Mouse (Mus musculus): Measurements from ENCODE around the gene Tmem63c.
A peak's percentile ranks its signal among the peaks of the same experiment; 100 is the strongest.

Gene Tmem63c

DNA sequence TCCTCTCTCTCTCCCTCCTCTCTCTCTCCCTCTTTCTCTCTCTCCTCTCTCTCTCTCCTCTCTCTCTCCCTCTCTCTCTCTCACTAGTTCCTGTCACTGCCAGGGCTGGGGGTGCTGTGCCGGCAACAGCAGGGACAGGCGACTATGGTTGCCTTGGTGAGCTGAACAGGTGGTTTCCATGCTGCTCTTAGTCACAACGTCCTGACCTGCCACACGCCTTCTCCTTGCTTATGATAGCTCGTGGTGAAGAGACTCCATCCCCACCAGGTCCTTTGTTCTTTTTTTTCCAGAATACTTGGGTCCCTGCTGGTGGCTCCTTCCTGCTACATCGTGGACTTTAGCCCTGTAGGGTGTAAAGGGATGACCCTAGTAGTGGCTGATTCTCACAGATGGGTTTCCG is 18.9 kb upstream of the Tmem63c start:
- DNase-seq, result no peak

DNA sequence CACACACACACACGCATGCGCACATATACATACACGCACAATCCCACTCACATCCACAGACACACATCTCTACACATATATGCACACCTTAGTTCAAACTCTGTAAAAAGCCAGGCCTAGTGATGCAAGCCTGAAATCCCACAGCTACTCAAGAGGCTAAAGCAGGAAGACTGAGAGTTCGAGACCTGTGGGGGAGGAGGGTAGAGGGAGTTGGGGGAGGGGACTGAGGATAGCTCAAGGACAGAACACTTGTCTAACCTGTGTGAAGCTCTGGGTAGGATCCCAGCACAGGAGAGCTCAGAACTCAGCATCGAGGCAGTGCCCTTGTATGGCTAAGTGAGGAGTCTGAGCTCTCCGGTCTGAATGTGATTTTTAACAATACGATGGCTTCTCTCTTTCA is 18.3 kb upstream of the Tmem63c start:
- DNase-seq, result no peak

DNA sequence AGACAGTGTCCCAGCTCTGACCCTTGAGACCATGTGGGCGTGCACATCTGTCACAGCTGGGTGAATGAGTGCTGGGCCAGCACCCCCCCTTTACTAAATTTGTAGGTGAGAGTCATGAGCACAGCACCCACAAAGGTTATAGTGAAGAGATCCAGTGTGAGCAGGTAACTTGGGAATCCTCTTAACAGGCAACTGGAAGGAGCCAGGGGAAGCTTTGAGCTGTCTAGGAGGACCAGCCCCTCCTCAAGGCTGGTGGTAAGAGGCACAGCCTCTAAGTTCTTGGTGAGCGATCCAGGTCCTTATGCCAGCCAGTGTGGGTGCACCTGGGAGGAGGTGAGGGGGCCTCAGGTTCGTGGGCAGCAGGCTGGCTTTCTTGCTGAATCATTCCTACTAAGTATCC is 17.5 kb upstream of the Tmem63c start:
- no peak for DNase-seq

DNA sequence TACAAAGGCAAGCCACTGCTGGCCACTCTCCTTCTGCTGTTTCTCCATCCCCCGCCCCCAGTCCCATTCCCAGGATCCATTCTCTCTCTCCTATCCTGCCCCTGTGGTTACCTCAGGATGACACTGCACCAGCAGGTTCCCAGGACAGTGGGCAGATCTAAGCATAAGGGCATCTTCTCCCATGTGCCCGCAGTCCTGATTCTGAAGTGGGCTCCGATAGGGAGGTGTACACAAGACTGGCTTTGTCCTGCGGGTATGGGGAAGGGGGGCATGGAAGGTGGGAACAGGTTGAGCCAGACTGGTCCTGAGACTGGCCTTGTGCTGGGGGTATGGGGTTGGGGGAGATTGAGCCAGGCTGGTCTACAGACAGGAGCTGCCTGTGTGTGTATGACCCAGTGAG is 16.5 kb upstream of the Tmem63c start:
- no peak for DNase-seq

DNA sequence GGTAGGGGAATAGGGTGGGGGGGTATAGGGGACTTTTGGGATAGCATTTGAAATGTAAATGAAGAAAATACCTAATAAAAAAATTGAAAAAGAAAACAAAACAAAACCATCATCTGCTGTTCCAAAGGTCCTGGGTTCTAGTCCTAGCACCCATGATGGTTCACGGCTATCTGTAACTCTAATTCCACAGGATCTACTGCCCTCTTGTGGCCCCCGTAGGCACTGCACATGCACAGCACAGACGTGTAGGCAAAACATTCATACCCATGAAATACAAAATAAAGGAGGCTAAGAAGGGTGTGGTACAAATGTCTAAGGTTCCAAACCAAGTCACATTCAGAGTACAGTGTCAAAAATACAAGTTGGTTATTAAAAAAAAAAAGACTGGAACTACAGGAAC is 4.1 kb upstream of the Tmem63c start:
- DNase-seq, result peak; percentile 66

DNA sequence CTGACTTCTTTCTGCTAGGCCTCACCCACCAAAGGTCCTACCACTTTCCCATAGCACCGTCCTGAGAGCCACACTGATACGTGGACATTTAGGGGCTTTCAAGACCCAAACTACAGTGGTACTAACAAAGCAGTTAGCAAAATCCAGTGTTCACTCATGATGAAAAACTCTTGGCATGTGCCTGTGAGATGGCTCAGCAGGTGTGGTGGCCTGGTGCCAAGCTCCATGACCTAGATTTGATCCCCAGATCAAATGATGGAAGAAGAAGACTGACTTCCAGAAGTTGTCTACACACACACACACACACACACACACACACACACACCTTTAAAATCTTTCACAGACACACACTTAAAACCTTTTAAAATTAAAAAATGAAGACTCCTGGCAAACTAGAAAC is 2.4 kb upstream of the Tmem63c start:
- peak; percentile 60 for DNase-seq

DNA sequence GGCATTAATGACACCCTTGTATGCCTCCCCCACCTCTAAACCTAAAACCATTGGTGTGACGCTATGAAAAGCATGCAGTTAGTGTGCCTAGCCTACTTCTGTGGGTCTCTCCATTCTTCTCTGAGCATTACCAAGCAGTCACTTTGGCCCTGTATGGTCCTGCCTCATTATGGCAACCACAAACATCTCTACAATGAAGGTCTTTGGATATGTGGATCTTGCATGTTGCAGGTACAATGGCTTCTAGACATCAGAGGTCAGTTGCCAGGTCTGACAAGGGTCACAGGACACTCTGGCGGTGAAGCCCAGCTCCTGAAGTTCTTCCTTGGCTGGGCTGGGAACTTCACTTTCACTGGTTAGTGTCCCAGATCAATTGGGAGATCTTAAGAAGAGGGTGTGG is 866 bp downstream of the Tmem63c start:
- no peak for DNase-seq

DNA sequence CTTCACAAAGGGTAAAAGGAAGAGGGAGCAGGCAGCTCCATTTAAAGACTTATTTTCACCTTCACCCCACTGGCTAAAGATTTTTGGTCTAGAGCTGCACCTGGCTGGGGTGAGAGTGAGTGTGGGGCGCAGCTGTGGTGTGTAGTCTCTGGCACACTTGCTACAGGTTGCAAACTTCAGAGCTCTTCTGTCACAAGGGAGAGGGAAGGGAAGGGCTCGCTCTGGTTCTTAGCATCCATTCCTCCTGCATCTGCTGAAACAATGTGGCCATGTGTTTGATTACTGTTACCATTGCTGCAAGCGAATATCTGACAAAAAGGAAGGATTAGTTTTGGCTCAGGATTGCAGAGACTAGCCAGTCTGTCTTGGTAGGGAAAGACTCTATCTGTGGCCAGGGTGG is 2.3 kb downstream of the Tmem63c start:
- DNase-seq, result no peak

DNA sequence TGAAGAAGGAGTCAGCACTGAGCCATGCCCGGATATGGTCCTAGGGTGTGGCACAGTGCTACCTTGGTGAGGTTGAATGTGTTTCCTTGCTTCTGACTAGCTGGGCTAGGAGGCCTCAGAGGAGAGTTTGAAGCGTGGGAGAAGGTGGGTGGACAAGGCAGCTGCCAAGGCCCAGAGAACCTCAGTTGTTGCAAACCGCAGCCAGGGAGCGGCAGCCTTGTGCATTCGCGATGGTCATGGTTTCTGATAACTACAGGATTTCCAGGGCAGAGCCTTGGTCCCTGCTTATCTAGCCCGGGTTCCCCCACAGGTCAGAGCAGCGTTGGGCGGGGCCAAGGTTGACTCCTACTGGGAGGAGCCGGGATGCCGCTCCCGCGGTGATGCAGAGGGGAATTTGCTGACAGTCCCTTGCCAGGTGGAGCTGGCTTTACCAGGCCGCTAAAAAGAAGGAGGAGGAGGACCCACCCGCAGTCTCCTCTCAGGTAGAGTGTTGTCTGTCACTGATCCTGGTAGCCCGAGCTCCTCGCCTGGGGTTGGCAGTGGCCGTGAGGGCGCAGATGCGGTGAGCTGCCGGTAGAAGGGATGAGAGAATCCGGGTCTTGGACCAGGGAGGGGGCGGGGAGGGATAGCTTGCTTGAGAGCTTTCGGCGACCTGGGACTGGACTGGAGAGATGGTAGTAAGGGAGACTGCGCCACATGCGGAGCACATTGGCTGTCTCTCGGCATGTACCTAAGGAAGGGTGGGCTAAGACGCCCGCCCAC is 5.2 kb downstream of the Tmem63c start:
- peak; percentile 86 for DNase-seq

DNA sequence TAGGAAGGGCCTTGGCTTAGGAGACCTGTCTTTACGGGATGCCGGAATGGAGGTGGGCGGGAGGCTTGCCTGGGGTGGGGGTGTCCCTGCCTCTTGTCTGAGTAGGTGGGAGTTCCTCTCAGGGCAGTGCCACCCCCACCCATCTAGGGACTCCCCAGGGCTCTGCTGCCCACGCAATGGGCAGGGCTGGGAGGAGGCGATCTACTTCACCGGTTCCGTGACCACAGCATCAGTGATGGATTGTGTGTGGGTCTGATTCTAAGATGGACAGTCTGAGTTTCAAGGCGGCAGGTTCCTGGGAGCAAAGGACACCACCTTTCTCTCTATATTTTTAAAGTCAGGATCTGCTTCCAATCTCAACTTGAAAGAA is 5.7 kb downstream of the Tmem63c start:
- DNase-seq, result peak; percentile 30

DNA sequence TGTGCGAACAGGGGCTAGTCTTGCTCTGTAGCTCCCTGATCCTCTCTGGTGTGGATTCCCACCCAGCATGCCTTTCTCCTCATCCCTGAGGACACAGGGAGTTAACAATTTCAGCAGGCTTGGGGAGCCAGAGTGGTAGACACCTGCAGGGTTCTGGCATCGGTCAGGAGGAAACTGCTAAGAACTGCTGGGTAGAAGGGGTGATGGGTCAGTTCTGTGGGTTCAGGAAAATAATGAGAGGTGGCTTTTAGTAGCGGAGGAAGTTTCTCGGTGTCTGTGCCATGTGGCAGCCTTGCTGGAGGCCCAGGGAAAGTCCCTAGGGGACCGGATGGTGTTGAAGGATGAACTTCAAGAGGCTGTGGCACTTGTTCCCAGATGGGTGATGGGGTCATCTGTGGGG is 6.3 kb downstream of the Tmem63c start:
- peak; percentile 49 for DNase-seq

DNA sequence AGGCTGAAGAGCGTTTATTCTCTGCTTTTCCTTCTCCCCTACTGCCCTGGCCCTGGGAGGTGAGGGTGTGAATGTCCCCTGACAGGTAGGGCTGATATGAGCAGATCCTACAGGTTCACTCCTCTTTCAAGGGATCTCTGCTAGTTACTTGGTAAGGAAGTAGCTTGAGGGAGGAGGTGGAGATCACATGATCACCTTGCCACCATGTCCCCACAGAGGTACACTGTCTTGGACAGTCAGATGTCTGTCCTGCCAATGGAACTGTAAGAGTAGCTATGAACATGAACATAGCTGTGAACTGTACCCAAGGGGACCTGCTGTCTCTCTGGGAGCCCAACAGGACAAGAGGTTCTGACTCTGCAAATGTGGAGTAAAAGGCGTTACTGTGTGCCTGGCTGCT is 6.9 kb downstream of the Tmem63c start:
- DNase-seq, result no peak

DNA sequence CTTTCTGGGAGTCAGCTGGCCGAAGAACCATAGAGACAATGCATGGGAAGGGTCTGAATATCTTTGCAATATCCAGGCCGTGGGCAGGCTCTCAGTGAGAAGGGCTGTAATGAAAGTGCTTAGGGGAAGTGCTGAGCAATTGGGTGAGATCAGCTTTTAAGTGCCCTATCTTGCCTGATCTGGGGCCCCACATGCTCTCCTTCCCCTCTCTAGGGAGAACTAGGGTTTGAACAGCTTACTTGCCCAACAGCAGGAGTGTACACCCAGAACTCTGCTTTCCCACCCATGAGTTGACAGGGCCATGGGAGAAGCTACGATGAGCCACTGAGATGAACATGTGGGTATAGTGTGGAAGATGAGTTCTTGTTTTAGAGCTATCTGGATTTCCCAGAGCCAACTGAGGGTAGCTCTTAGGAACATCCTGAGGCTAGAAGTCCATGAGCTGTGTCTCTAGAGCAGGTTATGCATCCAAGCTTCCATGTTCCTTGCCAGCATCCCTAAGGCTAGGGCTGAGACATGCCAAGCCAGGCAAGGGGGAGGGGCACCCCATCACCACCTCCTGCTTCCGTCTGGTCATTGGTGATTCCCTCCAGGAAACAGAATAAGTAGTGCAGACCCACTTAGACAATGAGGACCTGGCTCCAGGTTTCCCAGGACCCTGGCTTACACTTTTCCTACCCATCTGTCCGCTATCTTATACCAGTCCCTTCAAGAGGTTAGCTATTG is 8.3 kb downstream of the Tmem63c start:
- DNase-seq, result peak; percentile 84

DNA sequence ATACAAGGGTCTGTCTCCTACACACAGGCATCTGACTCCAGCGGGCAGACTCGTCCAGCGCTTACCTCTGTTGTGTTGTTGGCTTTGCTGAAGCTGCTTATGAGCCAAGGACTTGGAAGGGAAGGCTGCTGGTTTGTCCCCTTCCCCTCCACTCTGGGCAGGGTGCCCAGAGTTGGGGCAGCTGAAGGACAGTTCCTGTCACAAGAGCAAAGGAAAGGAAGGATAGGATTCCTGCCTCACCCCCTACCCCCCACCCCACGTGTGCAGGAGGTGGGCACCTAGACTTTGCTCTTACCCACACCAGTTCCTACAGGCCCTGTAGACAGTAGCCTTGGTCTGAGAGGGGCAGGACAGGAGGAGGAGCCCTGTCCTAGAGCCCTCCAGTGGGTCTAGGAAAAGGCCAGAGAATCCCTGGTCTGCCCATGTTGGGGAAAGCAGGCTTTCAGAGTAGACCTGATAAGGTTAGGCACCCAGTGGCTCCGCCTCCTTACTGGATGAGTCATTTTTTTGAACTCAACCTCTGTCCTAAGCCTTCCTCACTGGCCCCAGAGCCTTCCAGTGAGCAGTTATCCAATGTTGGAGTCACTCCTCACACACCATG is 10.1 kb downstream of the Tmem63c start:
- no peak for DNase-seq

DNA sequence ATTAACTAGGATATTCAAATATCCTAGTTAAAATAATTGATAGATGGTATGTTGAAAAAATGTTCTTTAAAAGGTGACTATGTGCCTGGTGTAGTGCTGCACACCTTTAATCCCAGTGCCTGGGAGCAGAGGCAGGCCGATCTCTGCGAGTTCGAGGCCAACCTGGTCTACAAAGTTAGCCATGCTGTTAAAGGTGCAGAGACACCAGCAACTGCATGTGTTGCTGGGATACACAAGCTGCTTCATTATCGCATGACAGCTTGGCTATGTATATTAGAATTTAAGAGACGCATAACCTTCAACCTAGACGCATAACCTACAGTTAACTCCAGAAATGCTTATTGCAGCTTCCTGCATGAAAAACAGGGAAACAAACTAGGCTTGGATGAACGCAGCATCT is 15.5 kb downstream of the Tmem63c start:
- DNase-seq, result no peak

DNA sequence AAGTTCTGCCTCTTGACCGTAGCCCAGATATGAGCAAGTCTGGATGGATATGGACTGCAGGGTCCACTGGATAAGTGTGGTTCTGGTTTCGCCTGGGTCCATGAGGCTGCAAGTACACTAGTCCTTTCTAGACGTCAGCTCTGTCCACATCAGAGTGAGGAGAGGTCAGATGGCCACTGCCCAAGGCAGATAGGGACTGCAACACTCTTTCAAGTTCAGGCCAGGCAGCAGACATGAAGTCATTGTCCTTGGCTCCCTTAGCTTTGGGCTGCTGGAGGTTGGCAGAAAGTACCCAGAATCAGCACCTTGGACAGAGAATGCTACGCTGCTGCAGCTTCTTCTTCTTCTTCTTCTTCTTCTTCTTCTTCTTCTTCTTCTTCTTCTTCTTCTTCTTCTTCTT is 19.0 kb downstream of the Tmem63c start:
- peak; percentile 50 for DNase-seq

DNA sequence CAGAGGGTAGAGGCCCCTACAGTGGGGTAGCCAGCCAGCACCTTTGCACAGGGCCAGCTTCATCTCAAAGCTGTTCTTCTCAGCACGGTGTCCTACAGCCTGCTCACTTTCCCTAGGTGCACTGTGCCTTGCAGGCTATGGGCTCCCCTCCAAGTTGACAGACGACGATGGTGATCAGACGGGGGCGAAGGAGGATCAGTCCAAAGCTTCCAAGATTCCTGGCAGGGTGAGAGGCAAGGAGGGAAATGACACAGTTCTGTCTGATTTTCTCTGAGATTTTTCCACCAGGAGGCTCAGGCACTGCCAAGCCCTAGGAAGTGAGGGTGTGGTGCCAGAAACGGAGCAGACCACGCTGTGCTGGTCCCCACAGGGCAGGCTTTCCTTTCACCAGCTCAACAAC is 19.7 kb downstream of the Tmem63c start:
- peak; percentile 95 for DNase-seq

DNA sequence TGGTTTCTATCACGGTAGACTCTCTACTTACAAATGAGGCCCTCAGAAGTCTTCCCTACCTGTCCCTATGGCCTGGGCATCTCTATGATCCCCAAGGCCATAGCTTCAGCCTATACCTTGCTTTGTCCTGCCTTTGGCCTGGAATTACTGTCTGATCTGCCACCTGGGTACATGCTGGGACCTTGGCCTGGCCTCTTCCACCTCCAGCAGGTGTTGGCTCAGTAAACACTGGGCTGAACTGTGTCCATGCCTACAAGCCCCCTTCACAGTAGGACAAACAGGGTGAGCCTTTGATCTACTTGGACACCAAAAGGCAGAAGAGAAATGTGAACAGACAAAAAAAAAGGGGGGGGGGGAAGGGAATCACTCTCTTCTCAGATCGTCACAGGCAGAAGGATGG is 21.3 kb downstream of the Tmem63c start:
- DNase-seq, result peak; percentile 74

DNA sequence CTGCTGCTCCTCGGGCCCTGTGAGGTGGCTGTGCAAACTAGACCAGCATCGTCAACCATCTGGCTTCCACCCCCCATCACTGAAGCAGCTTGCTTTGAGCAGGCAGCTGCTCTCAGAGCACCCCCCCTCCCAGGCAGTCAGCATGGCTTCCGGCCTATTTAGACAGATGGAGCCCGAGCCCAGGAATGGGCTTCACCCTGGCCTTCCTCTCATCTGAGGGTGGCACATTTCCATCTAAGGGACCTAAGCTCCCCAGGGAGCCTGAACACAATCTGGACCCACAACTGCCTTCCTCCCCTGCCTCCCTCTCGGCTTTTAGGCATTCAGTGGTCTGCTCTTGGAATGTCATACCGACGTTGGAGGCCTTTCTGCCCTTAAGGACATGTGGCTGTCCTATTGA is 22.1 kb downstream of the Tmem63c start:
- peak; percentile 79 for DNase-seq

DNA sequence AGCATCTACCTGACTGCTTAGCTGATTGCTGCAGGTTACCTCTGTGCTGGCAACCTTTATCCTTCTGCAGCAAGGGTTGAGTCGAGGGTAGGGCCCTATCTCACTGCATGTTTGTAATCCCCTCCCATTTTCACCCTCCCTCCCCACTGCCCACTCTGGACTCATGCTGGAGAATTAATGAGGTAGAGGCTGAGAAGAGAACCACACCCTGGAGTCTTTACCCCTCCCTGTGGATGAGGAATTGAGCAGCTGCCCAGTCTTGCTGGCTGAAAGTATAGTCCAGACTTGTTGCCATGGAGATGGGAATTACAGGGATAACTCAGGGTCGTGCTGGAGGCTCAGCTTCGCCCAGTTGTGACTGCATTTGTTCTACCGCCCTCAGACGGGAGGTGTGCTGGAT is 23.6 kb downstream of the Tmem63c start:
- DNase-seq, result no peak

DNA sequence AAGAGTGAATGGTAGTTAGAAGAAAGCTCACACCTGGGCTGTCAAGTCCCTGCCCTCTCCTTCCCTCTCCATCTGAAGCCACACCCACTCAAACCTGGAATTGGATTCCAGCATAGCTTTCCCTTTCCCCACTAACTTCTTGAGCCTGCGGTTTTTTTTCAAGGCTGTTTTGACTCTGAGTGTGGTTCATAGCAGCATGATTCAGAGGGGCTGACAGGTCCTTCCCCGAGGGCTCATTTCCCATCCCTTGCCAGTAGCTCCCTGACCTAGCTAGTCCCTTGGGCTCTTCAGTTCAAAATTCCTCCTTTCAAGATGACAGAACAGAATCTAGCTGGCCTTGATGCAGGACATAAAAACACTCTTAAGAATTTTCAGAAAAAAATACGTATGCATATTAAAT is 26.4 kb downstream of the Tmem63c start:
- DNase-seq, result no peak

DNA sequence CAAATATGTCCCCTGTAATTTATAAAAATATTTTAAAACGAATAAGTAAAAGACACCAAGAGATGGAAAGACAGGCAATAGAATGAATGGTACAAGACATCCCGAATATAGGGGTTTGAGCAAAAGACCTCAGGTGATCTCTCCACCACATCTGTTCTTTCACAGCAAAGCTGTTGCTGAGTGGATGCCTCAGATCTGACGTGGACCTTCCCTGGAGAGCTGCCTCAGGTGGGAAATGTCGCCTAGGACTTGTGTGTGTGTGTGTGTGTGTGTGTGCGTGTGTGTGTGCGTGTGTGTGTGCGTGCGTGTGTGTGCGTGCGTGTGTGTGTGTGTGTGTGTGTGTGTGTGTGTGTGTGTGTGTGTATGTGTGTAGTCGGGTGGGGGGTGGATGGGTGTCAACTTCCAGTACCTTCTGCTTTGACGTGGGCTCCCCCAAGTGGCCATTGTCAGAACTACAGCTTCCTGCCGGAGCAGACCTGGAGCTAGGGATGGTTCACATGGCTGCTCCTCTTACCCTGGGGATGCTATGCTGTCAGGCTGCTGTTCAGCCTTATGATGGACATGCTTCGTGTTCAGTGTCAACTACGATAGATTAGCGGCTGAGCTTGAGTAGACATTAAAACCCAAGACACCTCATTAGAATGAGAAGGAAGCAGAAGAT is 31.7 kb downstream of the Tmem63c start:
- DNase-seq, result peak; percentile 94

DNA sequence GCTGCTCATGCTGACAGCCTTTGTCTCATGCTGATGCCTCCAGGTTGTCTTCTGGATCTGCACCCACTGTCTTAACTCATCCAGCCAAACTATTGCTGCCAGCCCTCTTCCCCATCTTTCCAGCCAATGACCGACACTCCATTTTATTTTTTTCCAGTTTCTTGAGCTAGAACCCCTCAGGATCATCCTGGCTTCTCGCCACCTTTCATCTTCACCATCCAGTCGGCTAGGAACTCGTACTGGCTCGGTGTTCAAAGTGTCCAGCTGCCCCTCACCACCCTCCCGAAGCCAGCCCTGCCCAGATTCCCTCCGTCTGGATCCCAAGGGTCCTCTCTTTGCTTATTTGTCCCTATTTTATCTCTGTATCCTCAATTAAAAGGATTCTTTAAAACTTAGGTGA is 33.7 kb downstream of the Tmem63c start:
- DNase-seq, result no peak

DNA sequence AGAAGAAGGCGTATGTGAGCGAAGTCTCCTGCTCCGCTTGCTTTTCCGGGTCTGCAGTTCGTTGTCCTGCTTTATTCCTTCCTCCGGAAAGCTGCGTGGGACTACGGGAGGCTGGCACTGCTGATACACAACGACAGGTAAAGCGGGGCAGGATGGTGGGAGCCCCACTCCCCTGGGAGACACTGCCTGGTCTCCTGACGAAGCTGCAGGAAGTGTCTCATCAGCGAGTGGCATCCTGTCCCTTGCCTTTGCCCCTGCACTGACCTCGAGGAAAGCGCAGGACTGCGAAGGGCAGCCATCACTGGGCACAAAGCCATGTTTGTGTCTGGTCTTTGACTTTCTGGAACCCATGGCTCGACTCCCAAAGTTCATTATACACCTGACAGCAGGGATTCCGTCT is 35.9 kb downstream of the Tmem63c start:
- no peak for DNase-seq
